Mouse (Mus musculus): ENCODE data around the gene Paqr8. TPM values are rescaled to one million over a fixed set of nuclear protein-coding genes. Genes with fewer than 3 reads are reported as not detected.

The Paqr8 gene
- total and polyA plus RNA-seq, 2 experiments from 2014 or later = 1.1 to 8.7 TPM

DNA sequence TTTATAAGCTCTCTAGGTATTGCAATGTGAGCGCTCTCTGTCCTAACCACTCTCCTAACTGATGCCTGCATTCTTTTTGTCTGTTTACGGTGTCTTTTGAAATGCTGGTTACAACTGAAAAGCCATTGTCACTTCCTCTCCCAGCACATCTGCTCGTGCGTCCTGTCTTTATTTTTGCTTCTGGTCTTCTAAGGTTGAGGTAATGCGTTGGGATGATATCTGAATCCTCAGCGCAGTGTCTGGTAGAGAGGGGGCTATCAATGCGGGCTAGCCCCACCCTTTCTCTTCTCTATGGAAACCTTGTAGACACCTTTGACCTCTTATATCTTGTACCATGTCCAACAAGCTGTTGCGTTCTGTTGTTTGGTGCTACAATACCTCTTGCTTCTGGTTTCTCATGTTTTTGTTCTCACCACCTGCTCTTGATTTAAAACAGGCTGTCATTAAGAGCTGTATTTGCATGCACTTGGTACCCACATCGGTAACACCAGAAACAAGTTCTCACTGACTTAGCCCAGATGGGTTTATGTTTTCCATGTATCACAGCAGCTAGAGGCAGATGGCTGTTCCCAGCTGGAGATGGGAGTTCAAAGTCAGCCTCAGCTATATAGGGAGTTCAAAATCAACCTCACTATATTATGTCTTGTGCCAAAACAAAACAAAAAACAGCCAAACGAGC lies 96.1 kb downstream of the Paqr8 start:
- H3K4me3 ChIP-seq (ENCODE audit: low read depth, low read length) = no peak overlapping the region
- H3K27ac ChIP-seq (ENCODE audit: low read depth) = no peak overlapping the region; the same call in 1 of the 2 replicates
- no peak for ATAC-seq (ENCODE audit: insufficient read depth, low read depth)
- H3K4me1 ChIP-seq (ENCODE audit: control insufficient read depth, insufficient read depth) = no peaks in the 10 kb centered on the region
- DNase-seq (ENCODE audit: low spot score) = no peak
- H3K36me3 ChIP-seq (replicated peaks; ENCODE audit: control insufficient read depth, insufficient read depth, low read length) = no peaks in the 10 kb centered on the region
- H3K4me2 ChIP-seq (ENCODE audit: low read depth, low read length) = no peak overlapping the region
- 58% methylated on average over 10 of the region's 10 CpGs for WGBS
- H3K9me3 ChIP-seq (replicated peaks; ENCODE audit: control insufficient read depth, low read length) = no peaks in the 10 kb centered on the region
- TF ChIP-seq CTCF (IDR thresholded peaks at IDR 0.05; ENCODE audit: low read depth) (no peak), EP300 (IDR thresholded peaks at IDR 0.05; ENCODE audit: low read depth) (no peak)
- no peak overlapping the region for H3K9ac ChIP-seq (replicated peaks; ENCODE audit: low read depth, low read length)
- H3K27me3 ChIP-seq (ENCODE audit: control insufficient read depth, insufficient read depth, low read length) = no peaks in the 10 kb centered on the region

Other genes starting within 250 kb of the Paqr8 start
- gene Il17a, start 159.7 kb upstream of the Paqr8 start, total RNA-seq (2014; rRNA removed; ENCODE audit: low replicate concordance) = not detected in 2 replicates
- gene Il17a, start 159.7 kb upstream of the Paqr8 start, polyA plus RNA-seq (2015; fragmentation: Nextera tagmentation; extraction: Ambion mirVana) = not detected in 2 replicates
- not detected in 2 replicates for gene Il17f, start 100.0 kb upstream of the Paqr8 start, total RNA-seq (2014; rRNA removed; ENCODE audit: low replicate concordance)
- not detected in 2 replicates for gene Il17f, start 100.0 kb upstream of the Paqr8 start, polyA plus RNA-seq (2015; fragmentation: Nextera tagmentation; extraction: Ambion mirVana)
- gene Mcm3, start 70.3 kb upstream of the Paqr8 start, total RNA-seq (2014; rRNA removed; ENCODE audit: low replicate concordance) = 31.2 and 36.5 TPM in 2 replicates
- gene Mcm3, start 70.3 kb upstream of the Paqr8 start, polyA plus RNA-seq (2015; fragmentation: Nextera tagmentation; extraction: Ambion mirVana) = 26.2 and 29.1 TPM in 2 replicates
- 0.27 TPM in 1 of 2 replicates, not detected in the other for gene Efhc1, start 61.0 kb downstream of the Paqr8 start, total RNA-seq (2014; rRNA removed; ENCODE audit: low replicate concordance)
- 0.64 and 1.4 TPM in 2 replicates for gene Efhc1, start 61.0 kb downstream of the Paqr8 start, polyA plus RNA-seq (2015; fragmentation: Nextera tagmentation; extraction: Ambion mirVana)
- gene Tram2, start 188.6 kb downstream of the Paqr8 start, total RNA-seq (2014; rRNA removed; ENCODE audit: low replicate concordance) = 2.4 and 2.8 TPM in 2 replicates
- 2.4 and 2.5 TPM in 2 replicates for gene Tram2, start 188.6 kb downstream of the Paqr8 start, polyA plus RNA-seq (2015; fragmentation: Nextera tagmentation; extraction: Ambion mirVana)

Measured in heart, postnatal 0 days (tissue).